Mouse (Mus musculus) embryonic facial prominence, embryonic 14.5 days (tissue): ENCODE results near the gene Lrrn3. TPM values are rescaled to one million over a fixed set of nuclear protein-coding genes. Genes with fewer than 3 reads are reported as not detected.
A peak's percentile ranks its signal among the peaks of the same experiment; 100 is the strongest.

ENCODE experiments used
- ATAC-seq: fragments of 200-750 bp; cut with Nextera tagmentation; 2 replicates; pipeline ENCODE4 v1.8.0; 2017; ENCODE audit warnings: low read depth, moderate number of reproducible peaks, moderate TSS enrichment
- DNase-seq: peaks from one replicate; pipeline ENCODE4 v3.0.0-alpha.2; 2015; ENCODE audit warnings: low spot score
- H3K27ac ChIP-seq: fragments of 300-500 bp; sonication (generic); replicated peaks from 2 replicates; pipeline ENCODE4 v1.5.1; 2014; ENCODE audit warnings: low read depth, mild to moderate bottlenecking, low read length, moderate library complexity
- H3K27me3 ChIP-seq: fragments of 300-500 bp; sonication (generic); replicated peaks from 2 replicates; pipeline ENCODE4 v1.6.1; 2014; ENCODE audit warnings: low read length; ENCODE audit not compliant: control insufficient read depth, insufficient read depth
- H3K36me3 ChIP-seq: fragments of 300-500 bp; sonication (generic); 2 replicates; pipeline ENCODE4 v1.6.1; 2014; ENCODE audit warnings: low read length, mixed read lengths; ENCODE audit not compliant: control insufficient read depth, insufficient read depth
- H3K4me1 ChIP-seq: fragments of 300-500 bp; sonication (generic); 2 replicates; pipeline ENCODE4 v1.6.1; 2014; ENCODE audit warnings: antibody characterized with exemption, low read length; ENCODE audit not compliant: control insufficient read depth, insufficient read depth
- H3K4me2 ChIP-seq: fragments of 300-500 bp; sonication (generic); 2 replicates; pipeline ENCODE4 v1.6.1; 2014; ENCODE audit warnings: low read depth, mild to moderate bottlenecking, low read length, moderate library complexity, mixed read lengths
- H3K4me3 ChIP-seq: fragments of 300-500 bp; sonication (generic); 2 replicates; pipeline ENCODE4 v1.5.1; 2014; ENCODE audit warnings: low read depth, mild to moderate bottlenecking, low read length
- H3K9ac ChIP-seq: fragments of 300-500 bp; sonication (generic); 2 replicates; pipeline ENCODE4 v1.6.1; 2014; ENCODE audit warnings: low read depth, mild to moderate bottlenecking, low read length, moderate library complexity, mixed read lengths
- H3K9me3 ChIP-seq: fragments of 300-500 bp; sonication (generic); 2 replicates; pipeline ENCODE4 v1.6.1; 2016; ENCODE audit warnings: low read length; ENCODE audit not compliant: control insufficient read depth
- WGBS: fragments of 180-500 bp; shearing (Covaris S2); extraction: QIAGEN DNeasy Blood & Tissue Kit; methylation state at CpG from one replicate; pipeline ENCODE4 v1.1.7; 2014; 5-methylcytosine and 5-hydroxymethylcytosine counted together
- polyA plus RNA-seq: library from polyadenylated mRNA; unstranded; fragments of >200 nt; fragmentation: Nextera tagmentation; extraction: Ambion mirVana; gene quantifications from 2 replicates; pipeline ENCODE4 v1.2.1, GENCODE M21; 2014

The Lrrn3 gene
- polyA plus RNA-seq, 1 experiment from 2014 or later = 11.3 TPM

GRCm38 (mm10) chr12:41409431-41409830, 76.8 kb downstream of the Lrrn3 start:
- no peak overlapping the region for H3K4me2 ChIP-seq
- H3K27me3 ChIP-seq = no peaks in the 10 kb centered on the region
- WGBS = 49% methylated on average over 3 of the region's 3 CpGs
- H3K36me3 ChIP-seq = no peaks in the 10 kb centered on the region
- H3K9me3 ChIP-seq = no peaks in the 10 kb centered on the region
- H3K9ac ChIP-seq = no peak overlapping the region
- H3K4me3 ChIP-seq = no peak overlapping the region
- DNase-seq = peak; percentile 83
- peak; percentile 82; the same call in 1 of the 2 replicates for ATAC-seq
- H3K4me1 ChIP-seq = no peaks in the 10 kb centered on the region
- no peak overlapping the region for H3K27ac ChIP-seq

GRCm38 (mm10) chr12:41401923-41402322, 84.3 kb downstream of the Lrrn3 start:
- Histone ChIP-seq H3K27me3 (no peaks in the 10 kb centered on the region), H3K9me3 (no peaks in the 10 kb centered on the region), H3K9ac (no peak overlapping the region), H3K36me3 (no peaks in the 10 kb centered on the region), H3K27ac (no peak overlapping the region), H3K4me1 (no peaks in the 10 kb centered on the region), H3K4me2 (no peak overlapping the region), H3K4me3 (no peak overlapping the region)
- ATAC-seq = no peak
- WGBS = 53% methylated on average over 3 of the region's 3 CpGs
- no peak for DNase-seq
